Mouse (Mus musculus): ENCODE measurements at regions not wholly inside any gene's neighbourhood (a gene's known extent, or its start where the extent isn't known, plus 50 kb on each side); places are given as distances from the start of the nearest gene placed in this dataset.

- TF ChIP-seq POLR2A (IDR thresholded peaks at IDR 0.05; ENCODE audit: borderline replicate concordance, extremely low read depth, insufficient read depth, insufficient read length, poor library complexity, severe bottlenecking) (no peak), CTCF (IDR thresholded peaks at IDR 0.05; ENCODE audit: borderline replicate concordance, extremely low read depth, insufficient read depth, insufficient read length) (no peak)
- DNase-seq (ENCODE audit: low read depth), result no peak
These were observed 2536.3 kb downstream of the Pcdh9 start for GRCm38 (mm10) chr14:91354201-91354600.

- peak; percentile 66 for DNase-seq (ENCODE audit: low read depth)
- TF ChIP-seq POLR2A (IDR thresholded peaks at IDR 0.05; ENCODE audit: borderline replicate concordance, extremely low read depth, insufficient read depth, insufficient read length, poor library complexity, severe bottlenecking), result no peak
- no peak for TF ChIP-seq CTCF (IDR thresholded peaks at IDR 0.05; ENCODE audit: borderline replicate concordance, extremely low read depth, insufficient read depth, insufficient read length)
These were observed 2563.8 kb downstream of the Pcdh9 start for GRCm38 (mm10) chr14:91326683-91327098.

Measured in brain, embryonic 14.5 days (tissue).